Mouse (Mus musculus) ovary, postnatal 36 days (tissue): ENCODE results near the gene Pde1c.
A peak's percentile ranks its signal among the peaks of the same experiment; 100 is the strongest.
"Not testable (repeated sequence)": the region's sequence is repeated elsewhere in the genome, so short reads cannot be mapped to it uniquely, and the experiment has no call there.

Experiments used
- DNase-seq: peaks from one replicate; pipeline ENCODE4 v3.0.0; 2022; ENCODE audit warnings: low spot score, mixed read lengths

Gene Pde1c

DNA sequence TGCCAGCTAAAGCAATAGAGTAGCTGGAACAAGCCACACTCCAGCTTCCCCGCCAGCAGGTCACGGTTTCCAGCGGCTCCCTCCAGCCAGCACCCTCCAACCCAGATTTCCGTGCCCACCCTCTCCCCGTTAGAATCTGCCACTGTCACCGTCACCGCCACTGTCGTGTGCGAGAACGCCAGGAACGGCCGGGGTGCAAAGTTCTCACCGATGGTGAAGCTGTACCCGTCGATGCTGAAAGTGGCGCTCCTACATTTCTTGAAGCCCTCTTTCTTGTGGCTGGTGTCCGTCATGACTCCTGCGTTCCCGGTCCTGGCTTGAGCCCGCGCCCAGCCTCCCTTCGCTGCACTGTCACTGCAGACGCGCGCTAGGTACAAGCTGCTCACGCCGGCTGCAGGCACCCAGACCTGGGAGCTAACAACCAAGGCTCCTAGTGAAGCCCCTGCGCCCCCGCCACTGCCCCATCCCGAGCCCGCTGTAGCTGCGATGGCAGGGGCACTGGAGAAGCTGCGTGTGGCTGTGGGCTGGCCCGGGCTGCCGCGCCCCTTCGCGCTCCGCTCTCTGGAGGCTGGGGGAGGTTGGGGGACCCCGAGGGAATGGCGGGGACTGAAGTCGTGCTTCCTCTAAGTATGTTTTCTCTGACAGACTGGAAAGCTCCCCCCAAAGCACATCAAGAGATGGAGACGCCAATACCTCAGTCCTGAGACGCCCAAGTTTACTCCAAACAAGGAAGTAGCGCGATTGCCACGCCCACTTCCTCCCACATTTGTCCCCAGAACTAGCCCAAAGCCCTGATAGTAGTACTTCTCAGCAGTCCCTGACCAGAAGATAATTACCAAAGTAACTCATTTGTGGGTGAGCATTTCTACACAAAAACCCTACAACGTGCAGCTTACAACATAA, at the start of gene Pde1c:
Pde1c (minus strand) TSS at position 634 of the 903 bp plus-strand sequence.
- peak; percentile 29 for DNase-seq

DNA sequence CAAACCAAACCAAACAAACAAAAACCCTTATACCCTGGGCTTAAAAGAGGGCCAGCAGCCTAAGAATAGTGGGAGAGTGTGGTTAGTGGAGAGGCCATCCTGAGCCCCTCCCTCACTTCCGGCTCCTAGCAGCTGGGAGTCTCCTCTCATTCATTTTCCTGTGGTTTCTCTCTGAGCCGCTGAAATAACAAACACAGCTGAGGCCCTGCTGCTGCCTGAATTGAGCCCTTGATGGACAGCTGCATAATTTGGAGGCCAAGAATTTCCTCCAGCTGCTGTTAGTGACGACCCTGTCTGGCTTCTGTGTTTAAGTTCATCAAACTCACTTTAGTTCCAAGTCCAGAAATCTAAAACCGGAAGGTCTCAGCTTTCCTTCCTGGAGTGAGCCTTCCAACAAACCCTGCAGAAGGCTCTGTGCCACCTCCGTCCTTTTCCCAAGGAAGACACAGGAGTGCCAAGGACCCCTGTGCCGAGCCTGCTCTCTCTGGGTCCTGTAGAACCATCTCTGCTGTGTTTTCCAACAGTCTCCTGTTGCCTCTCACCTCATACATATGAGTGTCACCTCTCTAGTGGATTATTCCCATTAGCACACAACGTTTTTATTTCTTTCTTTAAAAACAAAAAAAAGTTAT, 48.2 kb upstream of the Pde1c start:
- DNase-seq, result no peak

DNA sequence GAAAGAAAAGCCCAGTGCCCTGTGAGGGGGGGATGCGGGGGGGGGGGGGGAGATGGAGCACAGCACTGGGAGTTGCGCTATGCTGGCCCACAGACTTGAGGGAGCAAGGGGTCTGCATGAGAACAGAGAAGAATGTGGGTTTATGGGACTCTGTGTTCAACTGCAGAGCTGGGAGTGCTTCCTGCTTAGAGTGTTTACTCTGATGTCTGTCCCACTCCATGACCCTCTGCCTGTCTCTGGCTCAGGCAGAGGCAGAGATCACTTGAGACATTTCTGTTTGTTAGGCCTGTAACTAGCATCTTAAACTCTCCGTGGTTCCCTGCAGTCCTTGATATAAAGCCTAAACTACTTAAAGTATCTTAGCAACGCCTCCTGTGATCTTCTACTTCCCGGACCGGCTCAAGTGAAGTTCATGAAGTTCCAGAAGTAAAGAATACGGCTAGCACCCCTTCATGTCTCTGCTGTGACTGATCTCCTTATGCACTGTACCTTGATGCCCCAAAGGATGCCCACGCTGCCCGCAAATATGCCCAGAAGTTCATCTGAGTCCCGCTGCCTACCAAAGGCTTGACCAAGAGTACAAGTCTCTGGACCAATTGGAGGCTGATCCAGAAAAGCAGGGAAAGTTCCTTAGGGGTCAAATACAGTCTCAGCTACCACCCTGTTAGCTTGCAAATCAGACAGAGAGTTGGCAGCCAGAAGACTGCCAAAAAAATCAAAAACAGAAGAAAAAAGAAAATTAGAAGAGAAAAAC, 47.5 kb upstream of the Pde1c start:
- DNase-seq, result no peak

DNA sequence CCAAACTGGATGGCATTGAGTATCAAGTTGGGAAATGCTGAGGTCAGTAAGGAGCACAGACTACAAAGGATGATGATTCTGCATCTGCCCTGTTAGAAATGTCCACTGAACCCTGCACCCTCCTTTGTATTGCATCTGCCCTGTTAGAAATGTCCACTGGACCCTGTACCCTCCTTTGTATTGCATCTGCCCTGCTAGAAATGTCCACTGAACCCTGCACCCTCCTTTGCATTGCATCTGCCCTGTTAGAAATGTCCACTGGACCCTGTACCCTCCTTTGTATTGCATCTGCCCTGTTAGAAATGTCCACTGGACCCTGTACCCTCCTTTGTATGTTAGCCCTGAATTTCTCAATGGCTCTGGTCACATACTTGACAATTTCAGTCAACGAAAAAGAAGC, 40.6 kb upstream of the Pde1c start:
- not testable (repeated sequence) for DNase-seq

DNA sequence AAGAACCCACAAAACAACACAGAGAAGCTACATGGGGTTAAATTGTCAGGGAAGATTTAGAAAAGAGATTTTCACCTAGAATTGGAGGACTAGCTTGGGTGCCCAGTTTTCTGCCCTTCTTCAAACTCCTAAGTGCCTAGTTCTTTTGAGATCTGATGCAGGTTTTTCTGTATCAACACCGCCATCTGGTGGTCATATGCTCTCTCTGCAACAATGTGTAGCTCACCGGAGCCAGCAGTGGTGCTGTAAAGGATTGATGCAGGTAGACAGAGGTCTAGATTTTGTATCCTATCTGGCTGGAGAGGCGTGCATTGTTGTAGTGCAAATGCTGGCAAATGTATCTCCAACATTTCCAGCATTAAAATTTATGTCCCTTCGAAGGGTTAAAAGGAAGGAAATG, 39.4 kb upstream of the Pde1c start:
- peak; percentile 38 for DNase-seq

DNA sequence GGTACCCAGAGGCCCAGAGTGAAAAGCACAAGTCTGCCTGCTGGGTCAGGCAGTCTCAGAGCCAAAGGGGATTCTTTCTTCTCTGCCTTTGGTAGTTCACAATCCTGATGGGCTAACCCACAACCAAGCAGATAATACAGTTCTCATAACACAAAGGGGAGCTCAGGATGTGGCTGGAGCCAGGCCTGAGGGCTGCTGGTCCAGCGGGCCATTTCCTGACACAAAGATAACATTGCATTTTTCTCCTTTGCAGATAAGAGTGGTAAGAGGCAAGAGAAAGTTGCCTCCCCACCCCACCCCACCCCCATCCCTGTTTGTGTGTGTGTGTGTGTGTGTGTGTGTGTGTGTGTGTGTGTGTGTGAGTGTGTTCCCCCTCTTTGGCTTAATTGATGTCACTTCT, 10.7 kb upstream of the Pde1c start:
- no peak for DNase-seq

DNA sequence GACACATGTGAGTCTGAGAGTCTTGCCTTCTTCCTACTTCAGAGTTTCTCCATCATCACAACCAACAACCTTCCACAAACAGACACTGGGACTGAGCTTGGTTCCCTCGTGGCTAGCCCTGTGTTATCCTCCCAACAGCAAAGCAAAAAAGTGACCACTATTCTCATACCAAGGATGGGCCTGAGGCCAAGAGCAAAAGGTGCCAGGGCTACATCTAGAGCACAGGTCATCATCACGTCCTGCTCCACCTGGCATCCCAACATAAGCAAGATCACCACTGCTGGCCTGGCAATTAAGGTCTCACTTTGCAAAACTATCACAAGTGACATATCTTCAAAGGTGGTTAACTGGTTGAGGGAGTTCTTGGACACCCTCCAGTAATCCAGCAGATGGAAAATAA, 8.0 kb downstream of the Pde1c start:
- no peak for DNase-seq

DNA sequence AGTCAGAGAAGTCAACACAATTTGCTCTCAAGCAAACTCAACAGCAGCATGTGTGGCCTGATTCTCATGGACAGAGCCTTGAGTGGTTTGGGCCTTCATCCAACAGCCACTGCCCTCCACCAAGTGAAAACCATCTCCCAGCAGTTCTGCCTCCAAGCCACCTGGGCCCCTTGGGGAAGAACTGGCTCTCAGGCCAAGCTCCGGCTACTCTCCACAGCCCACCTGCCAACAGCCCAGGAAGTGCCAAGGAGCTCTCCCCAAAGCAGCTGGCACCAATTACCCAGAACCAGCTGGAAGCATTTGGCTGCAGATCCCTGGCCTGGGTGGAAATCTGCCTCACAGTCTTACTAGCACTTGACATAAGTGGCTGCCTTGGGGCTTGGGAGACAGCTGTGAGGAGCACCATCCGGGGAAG, 8.4 kb downstream of the Pde1c start:
- no peak for DNase-seq

DNA sequence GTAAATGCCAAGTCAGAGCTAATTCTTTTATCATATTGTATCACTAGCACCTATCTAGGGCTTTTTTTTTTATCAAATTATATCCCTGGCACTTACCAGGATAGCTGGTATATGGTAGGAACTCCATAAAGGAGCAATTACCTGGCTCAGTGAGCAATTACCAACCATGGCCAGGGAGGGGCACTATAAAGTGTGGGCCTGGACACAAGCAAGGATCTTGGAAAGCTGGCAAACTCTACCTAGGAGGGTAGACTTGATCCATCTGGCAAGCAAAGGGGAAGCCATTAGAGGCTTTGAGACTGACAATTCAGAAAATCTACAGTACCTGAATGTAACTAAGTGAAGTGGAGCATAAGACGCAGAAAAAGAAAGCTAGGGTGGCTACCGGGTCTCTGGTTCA, 10.2 kb downstream of the Pde1c start:
- DNase-seq, result no peak

DNA sequence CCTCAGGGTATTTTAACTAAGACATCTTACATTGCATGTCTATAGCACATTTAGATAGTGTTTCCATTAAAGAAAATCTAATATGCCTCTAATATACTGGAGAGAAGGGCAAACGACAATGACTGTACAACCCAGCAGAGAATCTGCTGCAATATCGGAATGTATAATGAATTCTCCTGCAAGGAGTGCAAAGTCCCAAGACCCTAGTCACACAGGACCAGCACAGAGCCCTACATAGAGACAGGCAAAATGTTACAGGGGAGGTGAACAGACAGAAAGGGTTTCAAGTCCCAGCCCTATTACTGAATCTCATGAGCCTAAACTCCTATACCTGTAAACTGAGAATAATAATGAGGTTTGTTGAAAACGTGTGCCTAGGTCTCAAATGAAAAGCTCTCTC, 13.1 kb downstream of the Pde1c start:
- DNase-seq, result no peak

DNA sequence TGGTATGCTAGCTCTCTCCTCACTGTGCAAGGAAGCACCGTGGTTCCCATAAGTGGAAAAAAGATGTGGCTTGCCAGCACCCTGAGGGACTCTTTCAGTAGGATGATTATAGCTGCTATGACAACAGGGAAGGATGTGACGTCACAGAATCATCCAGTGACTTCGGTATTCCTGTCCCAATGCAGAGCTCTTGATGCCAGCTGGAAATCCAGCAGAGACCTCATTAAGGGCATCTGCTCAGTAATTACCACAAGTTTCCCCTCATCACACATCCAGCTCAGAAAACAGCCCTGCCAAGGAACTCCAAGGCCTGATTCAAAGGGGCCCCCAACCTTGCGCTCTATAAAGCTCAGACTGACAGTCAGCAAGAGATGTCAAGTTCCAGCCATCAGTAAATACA, 13.5 kb downstream of the Pde1c start:
- DNase-seq, result no peak

DNA sequence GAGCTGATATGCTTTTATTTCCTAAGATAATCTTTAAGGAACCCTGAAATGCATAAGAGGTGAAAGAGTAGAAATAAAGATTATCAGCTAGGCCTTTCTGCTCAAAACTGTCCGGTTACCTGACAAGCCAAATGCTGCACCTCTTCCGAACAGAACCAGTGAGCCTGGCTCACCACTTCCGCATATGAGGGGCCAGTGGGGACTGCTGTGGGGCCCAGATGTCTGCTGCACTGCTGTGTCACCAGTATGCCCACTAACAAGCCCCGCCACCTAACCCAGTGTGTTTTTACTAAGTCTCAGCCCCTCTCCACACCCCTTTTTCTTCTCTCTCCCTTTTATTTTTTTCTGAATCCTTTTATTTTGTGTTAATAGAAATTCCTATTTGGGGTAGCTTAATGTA, 17.9 kb downstream of the Pde1c start:
- no peak for DNase-seq

DNA sequence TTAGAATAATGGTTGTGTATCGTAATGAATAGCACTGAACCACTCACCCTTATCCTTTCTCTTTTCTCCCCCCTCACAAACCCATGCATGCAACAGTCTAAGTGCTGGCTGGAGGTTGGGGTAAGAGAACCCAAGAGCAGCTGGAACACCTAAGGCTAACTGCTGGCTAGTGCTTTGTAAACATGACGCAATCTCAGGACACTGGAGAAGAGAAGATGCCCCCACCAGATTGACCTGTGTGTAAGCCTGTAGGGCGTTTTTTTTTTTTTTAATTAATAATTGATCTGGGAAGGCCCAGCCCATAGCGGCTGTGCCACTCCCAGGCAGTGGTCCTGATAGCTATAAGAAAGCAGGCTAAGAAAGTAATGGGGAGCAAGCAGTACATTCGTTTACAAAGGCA, 28.7 kb downstream of the Pde1c start:
- no peak for DNase-seq

DNA sequence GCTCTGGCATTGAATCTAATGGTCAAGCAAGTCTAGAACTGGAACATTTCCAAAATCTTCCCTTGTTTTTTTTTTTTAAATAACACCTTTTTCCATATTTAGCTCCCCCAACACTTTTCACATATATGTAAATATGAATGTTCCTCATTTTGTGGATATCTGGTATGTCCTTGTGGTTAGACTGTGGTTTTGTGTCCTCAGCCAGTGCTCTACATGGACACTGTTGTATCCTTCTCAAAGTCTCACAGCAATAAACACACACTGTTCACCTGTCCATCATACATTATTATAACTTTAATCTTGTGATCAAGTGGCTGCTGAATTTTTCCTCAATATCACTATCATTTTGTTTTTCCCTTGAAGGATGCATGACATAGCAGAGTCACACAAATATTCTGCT, 34.2 kb downstream of the Pde1c start:
- DNase-seq, result no peak

DNA sequence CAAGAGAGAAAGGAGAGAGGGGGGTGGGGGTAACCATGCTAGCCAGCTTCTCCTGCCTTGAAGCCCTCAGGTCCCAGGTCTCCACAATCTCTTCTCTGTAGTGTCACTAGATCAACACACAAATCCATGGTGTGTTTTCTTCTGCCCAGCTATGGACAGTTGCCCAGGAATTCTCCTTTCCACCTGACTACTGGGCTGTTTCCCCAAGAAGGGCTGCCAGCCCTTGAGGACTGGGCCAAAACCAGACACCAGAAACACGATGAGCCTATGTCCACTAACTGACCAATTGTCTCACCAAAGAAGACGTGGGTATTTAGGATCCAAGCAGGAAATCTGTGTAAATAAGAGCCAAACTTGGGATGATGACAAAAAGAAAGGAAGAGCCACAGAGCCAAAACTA, 36.6 kb downstream of the Pde1c start:
- no peak for DNase-seq

DNA sequence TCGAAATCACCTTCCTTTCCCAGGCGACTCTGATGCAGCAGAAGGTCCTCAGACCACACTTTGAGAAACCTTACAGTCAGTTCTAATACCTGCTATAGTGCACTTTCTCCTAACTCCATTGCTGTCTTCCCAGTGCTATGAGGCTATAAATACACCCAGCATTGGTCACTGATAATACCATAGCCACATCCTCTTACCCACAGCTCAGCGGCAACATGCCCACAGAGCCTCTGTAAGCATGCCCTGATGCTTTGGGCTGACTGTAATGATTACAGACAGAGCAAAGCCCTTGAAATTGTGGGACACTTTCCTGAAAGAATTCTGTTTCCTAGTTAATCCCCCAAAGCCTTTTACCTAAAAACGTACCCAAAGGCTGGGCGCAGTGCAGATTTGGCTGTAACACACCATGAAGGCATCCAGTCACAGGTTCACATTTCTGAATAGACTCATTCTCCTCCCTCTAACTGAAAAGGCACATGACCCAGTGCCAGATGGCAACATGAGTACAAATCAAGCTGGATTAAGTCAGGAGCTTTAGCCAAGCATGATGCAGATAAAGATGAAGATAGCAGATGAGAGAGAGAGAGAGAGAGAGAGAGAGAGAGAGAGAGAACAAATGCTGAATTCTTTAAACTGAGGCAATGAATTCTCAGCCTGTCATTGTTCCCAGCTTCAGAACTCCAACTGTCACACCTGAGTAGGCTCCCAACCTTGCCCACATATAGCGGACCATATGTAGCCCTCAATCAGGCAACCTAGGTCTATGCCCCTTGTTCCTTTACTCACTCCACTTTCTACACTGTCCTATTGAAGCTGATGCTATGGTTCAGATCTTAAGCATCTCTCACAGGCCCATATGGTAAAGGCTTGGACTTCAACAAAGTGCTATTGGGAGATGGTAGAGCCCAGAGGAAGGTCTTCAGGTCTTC, 44.7 kb downstream of the Pde1c start:
- no peak for DNase-seq

DNA sequence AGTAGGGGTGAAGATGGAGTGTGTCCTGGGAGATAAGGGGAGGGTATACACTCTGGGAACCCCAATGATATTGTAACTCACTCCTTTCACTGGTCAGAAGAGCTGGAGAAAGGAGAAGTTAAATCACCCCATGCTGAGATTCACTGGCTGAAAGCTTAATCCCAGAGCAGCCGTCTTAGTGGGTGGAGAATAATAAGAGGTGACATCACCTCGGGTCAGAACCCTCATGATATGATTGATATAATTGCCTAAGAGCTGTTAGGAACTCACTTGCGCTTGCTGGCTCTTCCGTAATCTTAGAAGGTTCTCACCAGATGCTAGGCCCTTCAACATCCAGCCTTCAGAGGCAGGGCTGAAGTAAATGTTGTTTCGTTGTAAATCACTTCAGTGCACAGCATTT, 79.7 kb downstream of the Pde1c start:
- no peak for DNase-seq

DNA sequence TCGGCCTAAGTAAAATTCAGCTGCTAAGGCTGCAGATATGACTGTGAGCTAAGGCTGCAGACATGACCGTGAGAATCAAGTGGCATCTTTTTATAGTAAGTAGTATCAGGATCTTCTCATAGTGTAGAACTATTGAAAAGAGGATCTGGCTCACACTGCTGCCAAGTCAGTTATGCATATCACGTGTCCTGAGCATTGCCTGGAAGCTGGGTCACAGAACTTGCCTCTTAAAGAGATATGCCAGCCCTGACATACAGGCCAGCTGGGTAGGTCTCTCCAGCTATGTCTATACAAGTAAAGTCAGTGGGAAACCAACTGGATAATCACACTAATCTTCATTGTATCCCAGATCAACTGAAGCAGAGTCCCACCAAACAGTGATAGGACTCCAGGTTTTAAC, 83.8 kb downstream of the Pde1c start:
- no peak for DNase-seq

DNA sequence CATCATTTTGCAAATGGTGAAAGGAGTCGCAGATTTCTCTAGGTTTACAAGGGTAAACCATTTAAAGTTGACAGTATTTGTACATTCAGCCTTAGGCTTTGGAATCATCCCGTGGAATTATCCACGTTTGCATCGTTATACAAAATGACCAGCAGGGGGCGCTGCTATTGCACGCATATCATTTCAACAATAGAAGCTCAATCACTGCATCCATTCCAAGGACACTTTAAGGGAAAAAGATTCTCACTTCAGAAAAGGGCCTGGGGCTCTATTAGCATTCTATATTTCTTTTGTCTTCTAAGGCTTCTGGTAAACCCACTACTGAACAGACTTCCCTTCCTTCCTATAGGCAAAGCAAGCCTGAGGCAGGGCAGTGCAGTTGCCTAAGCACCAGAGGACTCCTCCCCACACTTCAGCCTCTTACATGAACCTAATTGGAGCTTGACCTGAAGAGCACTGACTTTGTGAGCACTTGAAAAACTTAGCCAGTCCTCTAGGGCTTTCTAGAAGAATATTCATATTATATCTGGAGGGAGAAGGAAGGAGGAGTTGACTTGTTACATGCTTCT, 87.9 kb downstream of the Pde1c start:
- peak; percentile 19 for DNase-seq

DNA sequence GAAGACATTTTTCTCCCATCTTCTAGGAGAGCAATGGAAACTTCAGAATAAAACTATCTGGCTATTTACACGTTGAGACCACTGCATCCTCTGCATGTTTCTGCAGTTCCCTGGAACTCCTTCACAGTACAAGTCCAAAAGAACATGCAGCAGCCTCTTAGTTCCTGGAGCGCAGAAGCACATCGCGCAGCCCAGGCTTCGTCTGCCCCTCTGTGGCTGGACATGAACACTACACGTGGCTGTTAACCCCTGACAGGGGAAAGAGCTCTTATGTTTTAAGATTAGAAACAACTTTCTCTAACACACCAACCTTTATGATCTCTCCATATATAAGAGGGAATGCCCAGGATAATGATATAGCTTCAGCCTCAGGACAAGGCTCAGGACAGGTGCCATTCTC, 92.3 kb downstream of the Pde1c start:
- DNase-seq, result no peak

DNA sequence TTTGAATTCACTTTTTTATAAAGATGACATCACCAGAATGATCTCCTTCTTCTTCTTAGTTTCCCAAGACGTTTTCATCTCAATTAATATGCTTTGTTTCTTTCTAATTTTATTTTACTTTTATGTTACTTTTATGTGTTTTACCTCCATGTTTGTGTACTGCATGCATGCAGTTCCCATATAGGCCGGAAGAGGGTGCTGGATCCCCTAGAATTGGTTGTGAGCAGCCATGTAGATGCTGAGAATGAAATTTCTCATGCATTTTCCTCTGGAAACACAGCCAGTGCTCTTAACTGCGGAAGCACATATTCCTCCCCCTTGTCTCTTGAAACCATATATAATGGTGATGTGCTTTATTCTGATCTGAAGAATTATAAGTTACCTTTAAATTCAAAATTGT, 110.8 kb downstream of the Pde1c start:
- no peak for DNase-seq

DNA sequence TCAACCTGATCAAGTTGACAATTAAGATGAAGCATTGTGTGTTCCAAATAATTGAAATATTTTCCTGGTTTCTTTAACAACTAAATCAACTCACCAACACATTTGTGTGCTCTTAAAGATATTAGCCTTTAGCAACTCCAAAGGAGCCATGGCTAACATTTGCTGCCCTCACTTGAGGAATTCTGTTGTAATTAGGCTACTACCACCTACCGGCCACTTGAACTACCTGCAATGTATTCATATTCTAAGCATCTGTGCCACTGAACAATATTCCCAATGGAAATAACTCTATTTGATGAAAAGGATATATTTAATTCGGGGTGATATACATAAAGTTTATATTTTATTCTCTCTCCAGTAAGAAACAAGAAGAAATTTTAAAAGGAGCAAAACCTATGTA, 121.0 kb downstream of the Pde1c start:
- DNase-seq, result no peak
